Mouse (Mus musculus): ENCODE results near the gene Socs3.

Socs3 gene

GRCm38 (mm10) chr11:117954819-117955218 is 15.0 kb downstream of the Socs3 start:
- DNase-seq (ENCODE audit: low spot score in 2 of 2): no peak

GRCm38 (mm10) chr11:117954094-117954493 is 15.8 kb downstream of the Socs3 start:
- no peak for DNase-seq (ENCODE audit: low spot score in 2 of 2)

- no peak for DNase-seq (ENCODE audit: low spot score in 2 of 2)
Measured at GRCm38 (mm10) chr11:117952174-117952933, 17.5 kb downstream of the Socs3 start.

- DNase-seq (ENCODE audit: low spot score in 2 of 2): no peak
Measured at GRCm38 (mm10) chr11:117951391-117951790, 18.5 kb downstream of the Socs3 start.

- peak; percentile 85 to 90 for DNase-seq (ENCODE audit: low spot score in 2 of 2)
Measured at GRCm38 (mm10) chr11:117949392-117950091, 20.3 kb downstream of the Socs3 start.

- DNase-seq (ENCODE audit: low spot score in 2 of 2): no peak
Measured at GRCm38 (mm10) chr11:117946996-117947419, 22.8 kb downstream of the Socs3 start.

- DNase-seq (ENCODE audit: low spot score in 2 of 2): no peak
Measured at GRCm38 (mm10) chr11:117946195-117946979, 23.5 kb downstream of the Socs3 start.

GRCm38 (mm10) chr11:117941848-117942247 is 28.0 kb downstream of the Socs3 start:
- DNase-seq (ENCODE audit: low spot score in 2 of 2): no peak

- no peak for DNase-seq (ENCODE audit: low spot score in 2 of 2)
Measured at GRCm38 (mm10) chr11:117941325-117941834, 28.5 kb downstream of the Socs3 start.

GRCm38 (mm10) chr11:117940881-117941280 is 29.0 kb downstream of the Socs3 start:
- no peak for DNase-seq (ENCODE audit: low spot score in 2 of 2)

- peak; percentile 73 to 75 for DNase-seq (ENCODE audit: low spot score in 2 of 2)
Measured at GRCm38 (mm10) chr11:117939741-117940285, 30.0 kb downstream of the Socs3 start.

GRCm38 (mm10) chr11:117939004-117939730 is 30.7 kb downstream of the Socs3 start:
- DNase-seq (ENCODE audit: low spot score in 2 of 2): no peak

GRCm38 (mm10) chr11:117936202-117936601 is 33.6 kb downstream of the Socs3 start:
- peak; percentile 57 to 83 for DNase-seq (ENCODE audit: low spot score in 2 of 2)

- no peak for DNase-seq (ENCODE audit: low spot score in 2 of 2)
Measured at GRCm38 (mm10) chr11:117935616-117936015, 34.2 kb downstream of the Socs3 start.

- no peak for DNase-seq (ENCODE audit: low spot score in 2 of 2)
Measured at GRCm38 (mm10) chr11:117934576-117935368, 35.1 kb downstream of the Socs3 start.

GRCm38 (mm10) chr11:117934168-117934567 is 35.7 kb downstream of the Socs3 start:
- peak; percentile 74 to 76 for DNase-seq (ENCODE audit: low spot score in 2 of 2)

GRCm38 (mm10) chr11:117932195-117932594 is 37.7 kb downstream of the Socs3 start:
- DNase-seq (ENCODE audit: low spot score in 2 of 2): peak in 1 of 2 experiments; percentile 55

- no peak for DNase-seq (ENCODE audit: low spot score in 2 of 2)
Measured at GRCm38 (mm10) chr11:117931576-117931975, 38.3 kb downstream of the Socs3 start.

- DNase-seq (ENCODE audit: low spot score in 2 of 2): peak; percentile 60 to 71
Measured at GRCm38 (mm10) chr11:117930781-117931338, 39.0 kb downstream of the Socs3 start.

GRCm38 (mm10) chr11:117925541-117925940 is 44.3 kb downstream of the Socs3 start:
- no peak for DNase-seq (ENCODE audit: low spot score in 2 of 2)

Data from urinary bladder, postnatal 4 days (tissue).